Mouse (Mus musculus): ENCODE results near the gene Pcyt2.

Gene Pcyt2

DNA sequence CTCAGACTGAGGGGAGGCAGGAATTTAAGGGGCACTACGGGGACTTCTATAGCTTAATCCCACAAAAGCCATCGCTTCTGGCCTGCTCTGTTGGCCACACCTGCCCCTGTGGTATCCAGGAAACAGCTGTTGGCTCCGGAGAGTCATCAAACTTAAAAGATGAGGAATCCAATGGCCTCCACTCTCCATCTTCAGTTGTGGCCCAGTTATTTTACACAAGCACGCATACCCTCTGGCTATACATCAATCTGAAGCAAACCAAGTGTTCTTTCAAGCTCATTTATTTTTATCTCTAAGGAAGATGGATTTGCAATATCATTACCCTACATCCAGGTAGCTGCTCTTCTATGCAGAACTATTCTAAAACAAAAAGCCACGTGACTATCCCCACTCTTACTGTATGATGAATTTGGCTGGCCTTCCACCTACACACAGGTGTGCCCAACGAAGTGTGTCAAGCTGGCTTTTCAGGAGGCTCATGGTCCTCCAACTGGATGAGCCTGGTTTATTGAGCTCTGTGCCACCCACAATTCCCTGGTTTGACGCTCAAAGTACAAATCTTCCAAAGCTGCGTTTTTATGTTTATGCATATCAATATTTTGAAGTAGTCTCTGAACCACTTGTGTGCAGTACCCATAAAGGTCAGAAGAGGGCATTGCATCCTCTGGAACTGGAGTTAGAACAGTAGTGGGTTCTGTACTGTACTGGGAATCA lies 35.3 kb downstream of the Pcyt2 start:
- DNase-seq (ENCODE audit: extremely low spot score, low spot score) = no peak

DNA sequence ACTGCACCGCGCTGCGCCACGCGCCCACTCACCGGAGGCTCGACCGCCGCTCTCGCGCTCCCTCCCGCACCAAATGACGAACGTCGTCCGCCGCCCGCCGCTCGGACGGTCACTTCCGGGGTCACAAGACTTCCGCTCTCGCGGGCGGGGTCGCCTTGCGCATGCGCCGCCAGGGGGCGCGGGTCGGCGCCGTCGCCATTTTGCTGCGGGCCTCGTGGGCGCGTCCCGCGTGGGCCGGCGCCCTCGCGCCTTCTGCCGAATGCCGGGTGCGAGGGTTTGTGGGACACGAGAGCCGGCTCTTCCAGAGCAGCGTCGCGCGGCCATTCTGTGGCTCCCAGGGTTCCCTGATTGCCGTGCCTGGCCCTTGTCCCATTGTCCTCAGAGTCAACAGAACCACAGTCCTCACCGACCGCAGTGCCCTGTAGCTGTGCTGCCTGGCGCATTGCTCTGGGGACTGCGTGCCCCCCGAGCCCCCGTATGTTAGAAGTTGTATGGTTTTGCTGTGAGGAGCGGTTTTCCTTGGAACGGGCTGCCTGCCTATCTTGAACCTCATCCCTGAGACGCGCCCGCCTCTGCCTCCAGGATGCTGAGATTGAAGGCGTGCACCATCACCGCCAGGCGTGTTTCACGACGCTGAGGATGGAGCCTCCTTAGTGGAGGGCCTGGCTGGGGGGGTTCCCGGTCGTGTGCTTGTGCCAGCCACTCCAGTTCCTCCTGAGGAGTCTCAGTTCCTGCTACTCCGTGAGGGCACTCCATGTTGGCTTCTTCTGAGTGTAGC lies 36.1 kb downstream of the Pcyt2 start, which contains the start of gene Arhgdia:
Gene Arhgdia (minus strand): TSS at position 135 of the 778 bp plus-strand sequence.
- peak; percentile 91 for DNase-seq (ENCODE audit: extremely low spot score, low spot score)

DNA sequence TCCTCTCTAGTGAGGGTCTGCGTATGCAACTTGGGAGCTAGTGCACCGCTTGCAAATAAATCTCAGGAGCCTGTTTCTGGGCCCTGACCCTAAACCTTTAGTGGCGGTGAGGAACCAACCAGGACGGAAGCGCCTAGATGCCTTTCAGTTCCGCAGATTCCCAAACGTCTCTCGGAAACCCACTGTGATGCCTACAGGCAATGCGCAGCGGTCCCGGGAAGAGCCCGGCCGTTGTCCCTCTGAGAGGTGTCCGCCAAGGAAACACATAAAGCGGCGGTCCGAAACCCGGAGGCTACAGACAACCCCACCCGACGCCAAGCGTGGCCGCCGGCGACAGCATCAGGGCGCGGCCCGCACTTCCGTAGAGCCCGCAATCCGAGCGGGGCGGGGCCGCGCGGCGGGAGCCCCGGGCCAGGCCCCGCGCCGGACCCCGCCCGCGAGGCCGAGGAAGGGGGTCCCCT lies 36.8 kb downstream of the Pcyt2 start:
- peak; percentile 59 for DNase-seq (ENCODE audit: extremely low spot score, low spot score)

DNA sequence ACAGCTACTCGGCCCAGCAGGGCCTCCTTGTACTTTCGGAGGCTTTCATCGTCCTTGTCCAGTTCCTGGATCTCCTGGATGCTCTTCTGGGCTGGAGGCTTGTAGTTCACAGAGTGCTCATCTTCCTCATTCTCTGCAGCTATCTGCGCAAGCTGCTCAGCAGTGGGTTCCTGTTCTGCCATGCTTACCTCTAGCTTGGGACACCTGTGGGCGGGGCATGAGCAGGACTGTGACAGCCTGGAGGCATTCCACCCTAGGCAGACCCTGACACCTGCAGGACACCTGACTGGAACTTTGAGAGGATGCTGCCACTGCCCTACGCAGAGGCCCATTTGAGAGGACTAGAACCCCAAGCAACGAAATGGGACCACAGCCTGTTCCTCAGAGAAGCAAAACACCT lies 37.5 kb downstream of the Pcyt2 start:
- DNase-seq (ENCODE audit: extremely low spot score, low spot score) = no peak

DNA sequence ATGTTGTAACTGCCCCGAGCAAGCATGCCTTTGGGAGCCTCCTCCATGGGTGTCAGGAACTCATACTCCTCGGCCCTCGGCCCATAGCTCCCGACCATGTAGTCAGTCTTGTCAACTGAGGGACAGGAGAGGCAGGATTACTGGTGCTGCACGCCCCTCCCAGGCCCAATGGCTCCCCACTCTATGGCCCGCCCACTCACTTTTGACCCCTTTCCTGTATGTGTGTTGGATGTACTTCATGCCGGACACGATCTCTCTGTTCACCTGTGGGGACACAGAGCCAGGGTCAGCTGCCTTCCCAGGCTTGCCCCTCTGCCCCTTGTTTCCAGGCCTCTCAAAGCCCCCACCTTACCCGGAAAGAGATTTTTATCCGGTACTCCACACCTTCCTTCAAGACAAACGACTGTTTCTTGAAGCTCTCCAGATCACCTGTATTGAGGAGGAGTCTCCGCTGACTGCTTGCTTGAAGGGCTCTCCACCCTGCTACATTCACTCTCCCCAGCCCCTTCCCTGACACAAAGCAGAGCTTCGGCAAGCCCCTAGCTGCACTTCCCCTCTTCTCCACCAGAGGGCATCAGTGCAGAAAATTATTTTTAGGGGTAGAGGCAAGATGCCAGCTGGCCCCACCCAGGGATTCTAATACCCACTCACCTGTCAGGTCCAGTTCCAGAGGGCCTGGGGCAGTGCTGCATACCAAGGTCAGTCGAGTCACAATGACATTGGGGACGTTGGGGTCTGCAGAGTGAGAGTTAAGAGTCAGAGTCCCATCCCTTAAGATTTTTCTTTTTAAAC lies 38.2 kb downstream of the Pcyt2 start:
- peak; percentile 93 for DNase-seq (ENCODE audit: extremely low spot score, low spot score)

DNA sequence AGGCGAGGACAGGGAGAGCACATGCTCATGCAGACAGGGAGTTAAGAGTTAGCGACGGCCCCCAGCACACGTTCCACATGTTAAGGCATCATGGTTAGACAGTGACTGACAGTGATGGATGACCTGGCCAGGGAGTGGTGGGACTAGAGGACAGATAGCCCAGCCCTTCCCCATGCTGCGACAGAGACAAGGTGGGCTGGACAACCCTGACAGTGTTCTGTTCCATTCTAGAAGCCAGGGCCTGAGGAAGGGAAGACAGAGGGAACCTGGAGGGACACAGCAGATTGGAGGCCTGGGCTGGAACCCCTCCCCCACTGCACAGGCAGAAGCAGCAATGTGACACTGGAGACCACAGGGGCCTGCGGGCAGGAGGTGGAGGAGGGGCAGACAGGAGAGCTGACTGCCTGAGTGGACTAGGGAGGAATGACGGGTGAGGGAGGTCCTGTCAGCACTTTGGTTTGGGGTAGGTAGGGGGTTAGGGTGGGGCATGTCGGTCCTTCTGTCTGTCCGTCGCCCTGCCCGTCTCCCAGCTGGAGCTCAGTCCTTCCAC lies 39.0 kb downstream of the Pcyt2 start:
- DNase-seq (ENCODE audit: extremely low spot score, low spot score) = no peak

DNA sequence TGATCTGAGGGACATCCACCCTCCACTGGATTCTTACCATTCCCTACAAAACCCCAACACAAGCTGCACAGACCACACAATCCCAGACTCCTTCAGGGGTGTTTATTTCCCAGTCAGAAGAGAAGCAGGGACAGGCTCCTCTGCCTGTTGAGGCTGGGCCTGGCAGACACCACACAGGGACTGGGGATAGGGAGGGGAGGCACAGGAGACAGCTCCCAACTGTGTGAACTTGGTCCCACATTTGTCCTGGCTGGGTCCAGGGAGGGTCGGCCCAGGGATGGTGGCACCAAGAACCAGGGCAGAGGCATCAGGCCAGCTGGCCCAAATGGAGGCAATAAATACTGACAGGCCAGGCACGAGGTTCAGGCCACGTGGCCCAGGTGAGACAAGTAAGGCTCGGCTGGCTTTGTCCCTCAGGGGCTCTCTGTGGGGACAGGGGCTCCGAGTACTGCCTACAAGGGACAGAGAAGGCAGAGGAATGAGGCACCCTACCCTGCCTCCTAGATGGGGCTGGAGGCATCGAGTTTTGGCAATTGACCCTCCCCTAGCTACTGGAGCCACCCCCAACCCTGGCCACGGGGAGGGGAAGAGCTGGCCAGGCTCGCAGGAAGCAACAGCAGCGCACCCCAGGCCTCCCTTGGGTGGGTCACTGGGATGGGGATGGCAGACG lies 39.6 kb downstream of the Pcyt2 start:
- DNase-seq (ENCODE audit: extremely low spot score, low spot score) = no peak

DNA sequence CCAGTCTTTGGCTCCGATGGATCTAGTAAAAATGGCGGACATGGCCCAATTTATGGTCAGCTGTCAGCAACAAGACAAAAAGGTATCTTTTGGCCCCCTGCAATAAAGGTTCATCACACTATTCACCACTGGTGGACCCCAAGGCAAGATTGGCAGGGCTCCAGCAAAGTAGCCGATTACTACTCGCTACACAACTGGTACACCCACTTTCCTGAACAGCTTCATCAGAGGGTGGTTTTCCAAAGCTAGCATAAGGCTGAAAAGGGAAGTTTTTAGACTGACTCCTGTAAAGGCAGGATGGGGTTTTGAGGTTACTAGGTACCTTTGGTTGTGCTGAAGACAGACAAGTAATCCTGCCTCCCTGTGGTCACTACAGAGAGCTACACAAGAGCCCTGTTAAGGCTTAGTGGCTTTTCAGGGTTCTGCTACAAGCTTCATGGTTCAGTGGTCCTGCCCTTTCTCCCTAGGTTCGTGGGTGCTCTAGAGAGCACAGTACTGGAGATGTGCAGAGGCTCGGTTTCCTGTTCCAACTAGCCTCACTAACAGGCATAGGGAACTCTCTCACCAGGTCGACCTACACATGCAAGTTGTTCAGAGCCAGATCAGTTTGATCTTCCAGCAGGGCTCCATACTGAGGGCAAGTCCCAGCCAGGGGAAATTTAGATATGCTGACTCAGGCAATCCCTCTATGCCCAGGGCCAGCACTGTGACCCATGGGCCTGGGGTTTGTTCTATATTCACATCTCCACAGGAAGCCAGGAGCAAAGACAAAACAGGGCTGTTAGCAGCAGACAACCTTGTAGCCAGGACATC lies 40.3 kb downstream of the Pcyt2 start:
- no peak for DNase-seq (ENCODE audit: extremely low spot score, low spot score)

DNA sequence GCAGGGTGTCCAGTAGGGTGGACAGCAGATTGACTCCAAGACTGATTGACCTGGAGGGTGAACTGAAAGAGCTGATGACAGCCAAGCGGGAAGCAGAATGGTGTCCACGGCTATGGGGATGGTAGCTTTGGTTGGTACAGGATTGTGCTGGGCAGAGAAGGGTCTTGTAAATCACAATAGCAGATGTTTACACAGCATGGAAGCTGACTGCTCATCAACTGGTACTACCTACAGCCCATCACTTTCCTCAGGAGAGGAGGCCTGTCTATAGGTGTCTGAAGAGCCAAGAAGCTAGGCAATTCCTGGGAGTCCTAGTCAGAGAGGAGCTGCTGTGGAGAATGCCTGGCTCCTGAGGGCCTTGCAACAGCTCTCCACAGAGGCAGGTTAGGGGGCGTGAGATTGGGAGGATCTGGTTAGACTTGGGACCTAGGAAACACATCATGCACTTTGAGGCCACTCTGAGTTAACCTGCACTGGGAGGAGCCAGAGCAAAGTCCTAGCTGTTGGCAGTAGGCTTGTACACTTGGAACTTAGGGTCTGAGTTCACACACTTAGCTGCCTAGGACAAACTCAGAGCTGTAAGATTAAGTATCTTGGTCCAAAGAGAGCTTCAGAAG lies 41.3 kb downstream of the Pcyt2 start:
- peak; percentile 15 for DNase-seq (ENCODE audit: extremely low spot score, low spot score)

DNA sequence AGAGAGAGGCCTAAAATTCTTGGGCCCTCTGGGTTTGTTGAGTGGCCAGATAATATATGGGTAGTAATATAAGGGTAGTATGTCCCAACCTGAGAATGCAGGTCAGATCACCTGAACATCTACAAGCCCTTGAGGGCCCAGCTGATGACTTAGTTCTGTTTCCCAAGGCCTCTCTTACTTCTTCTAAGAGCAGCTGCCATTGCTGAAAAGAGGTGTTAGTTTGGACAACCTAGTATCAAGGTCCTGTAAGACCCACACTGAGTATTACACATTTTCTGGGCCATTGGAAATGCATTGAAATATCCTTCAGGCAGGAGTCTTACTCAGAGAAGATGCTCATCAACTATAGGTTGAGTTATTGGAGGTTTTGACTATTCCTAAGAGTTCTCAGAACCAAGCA lies 41.8 kb downstream of the Pcyt2 start:
- DNase-seq (ENCODE audit: extremely low spot score, low spot score) = no peak

DNA sequence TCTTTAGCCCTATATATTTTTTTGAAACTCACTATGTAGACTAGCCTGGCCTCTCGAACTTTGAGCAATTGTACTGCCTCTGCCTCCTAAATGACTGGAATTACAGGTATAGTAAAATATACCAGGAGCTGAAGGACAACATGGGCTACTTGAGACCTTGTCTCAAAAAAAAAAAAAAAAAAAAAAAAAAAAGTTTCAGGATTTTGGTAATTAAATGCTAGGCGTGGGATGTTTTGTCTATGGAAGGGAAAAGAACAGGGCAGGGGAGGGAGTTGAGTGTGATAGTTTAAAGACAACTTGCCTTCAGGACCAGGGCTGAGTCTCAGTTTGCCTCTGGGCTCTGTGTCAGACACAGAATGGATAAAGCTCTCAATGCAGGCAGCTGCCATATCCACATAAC lies 42.7 kb downstream of the Pcyt2 start:
- no peak for DNase-seq (ENCODE audit: extremely low spot score, low spot score)

DNA sequence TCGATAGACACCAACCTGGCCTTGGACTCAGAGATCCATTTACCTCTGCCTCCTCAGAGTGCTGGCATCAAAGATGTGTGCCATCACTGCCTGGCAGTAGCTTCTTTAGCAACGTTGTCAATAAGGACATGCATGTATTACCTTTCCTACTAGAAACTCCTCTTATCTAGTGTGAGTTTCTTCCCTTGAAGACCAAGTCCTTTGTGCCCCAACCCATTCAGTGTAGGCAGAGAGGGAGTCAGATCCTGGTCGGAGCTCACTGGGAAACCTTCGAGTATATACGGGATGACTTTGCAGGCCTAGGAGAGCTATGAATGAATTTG lies 43.5 kb downstream of the Pcyt2 start:
- no peak for DNase-seq (ENCODE audit: extremely low spot score, low spot score)

DNA sequence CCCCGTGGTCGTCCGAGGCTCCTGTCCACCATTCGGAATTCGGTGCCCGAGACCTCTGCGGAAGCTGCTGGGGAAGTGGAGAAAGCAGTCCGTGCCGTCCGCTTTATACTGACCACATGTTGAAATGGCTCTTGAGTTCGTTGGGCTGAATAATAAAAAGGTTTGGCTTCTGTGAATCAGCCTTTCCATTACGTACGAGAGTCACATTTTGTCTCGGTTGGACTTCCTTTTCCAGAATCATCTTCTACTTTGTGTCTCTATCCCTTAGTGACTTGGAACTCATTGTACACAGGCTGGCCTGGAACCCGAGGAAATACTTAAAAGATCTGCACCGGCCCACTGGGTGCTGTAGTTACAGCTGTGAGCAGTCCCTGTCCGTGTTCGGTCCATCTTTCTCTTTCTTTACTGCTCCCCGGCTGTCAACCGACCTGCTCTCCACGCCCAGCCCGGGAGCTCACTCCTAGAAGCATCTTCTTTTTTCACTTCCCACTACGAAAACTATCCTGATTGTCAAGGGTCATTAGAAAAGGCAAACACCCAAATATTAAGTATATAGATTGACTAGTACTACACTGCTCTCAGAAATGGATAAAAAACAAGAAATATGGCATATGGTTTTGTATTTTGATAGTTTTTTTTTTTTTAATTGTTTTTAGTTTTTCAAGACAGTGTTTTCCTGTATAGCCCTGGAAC lies 44.0 kb downstream of the Pcyt2 start:
- DNase-seq (ENCODE audit: extremely low spot score, low spot score) = peak; percentile 38

DNA sequence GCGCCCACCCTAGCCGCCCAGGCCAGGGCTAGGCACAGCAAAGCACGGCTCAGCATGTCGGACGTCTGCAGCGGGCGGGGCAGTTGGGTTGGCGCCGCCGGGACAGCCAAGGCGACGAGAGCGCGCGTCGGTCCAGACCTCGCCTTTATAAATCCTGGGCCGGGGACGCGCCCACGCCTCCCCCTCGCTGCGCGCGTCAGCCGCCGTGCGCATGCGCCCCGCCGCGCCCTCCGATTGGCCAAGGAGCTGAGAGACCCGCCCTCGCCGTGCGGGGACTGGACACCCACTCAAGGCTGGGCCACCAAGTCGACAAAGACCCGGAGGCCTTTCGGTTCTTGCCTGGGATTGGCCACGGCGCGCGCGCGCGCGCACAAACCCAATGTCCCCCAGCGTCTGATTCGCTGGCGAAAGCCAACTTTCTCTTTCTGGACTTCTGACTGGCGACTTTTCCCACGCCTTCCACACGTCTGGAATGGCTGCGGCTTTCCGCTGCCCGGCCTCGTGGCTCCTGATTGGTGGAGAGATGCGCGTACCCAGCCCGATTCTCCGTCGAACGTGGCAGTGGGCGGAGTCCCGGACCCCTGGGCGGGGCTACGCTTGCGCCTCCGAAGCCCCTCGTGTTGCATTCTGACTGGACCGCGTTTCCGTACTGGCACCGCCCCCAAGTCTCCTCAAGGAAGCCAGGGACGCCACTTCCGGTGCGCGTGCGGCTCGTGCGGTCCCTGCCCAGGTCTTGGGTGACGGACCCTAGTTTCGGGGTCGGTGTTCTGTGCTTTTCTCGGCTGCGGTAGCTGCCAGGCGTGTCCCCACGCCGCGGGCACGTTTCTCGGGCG lies 44.8 kb downstream of the Pcyt2 start, which contains the start of gene P4hb:
Gene P4hb (minus strand): TSS at position 502 of the 833 bp plus-strand sequence.
- peak; percentile 99 for DNase-seq (ENCODE audit: extremely low spot score, low spot score)

DNA sequence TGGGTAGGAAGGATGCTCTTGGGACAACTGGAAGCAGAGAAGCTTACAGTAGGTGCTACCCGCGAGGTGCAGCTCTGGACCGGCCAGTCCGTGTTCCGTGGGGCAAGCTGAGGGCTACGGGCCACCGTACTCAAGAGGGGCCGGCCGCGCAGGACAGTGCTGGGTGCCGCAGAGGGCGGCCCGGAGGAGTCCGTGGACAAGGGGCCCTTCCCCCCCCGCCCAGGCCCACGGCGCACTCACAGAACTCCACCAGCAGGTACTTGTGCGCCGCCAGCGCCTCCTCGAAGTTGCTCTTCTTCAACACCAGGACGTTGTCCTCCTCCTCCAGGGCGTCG lies 45.4 kb downstream of the Pcyt2 start:
- DNase-seq (ENCODE audit: extremely low spot score, low spot score) = no peak

DNA sequence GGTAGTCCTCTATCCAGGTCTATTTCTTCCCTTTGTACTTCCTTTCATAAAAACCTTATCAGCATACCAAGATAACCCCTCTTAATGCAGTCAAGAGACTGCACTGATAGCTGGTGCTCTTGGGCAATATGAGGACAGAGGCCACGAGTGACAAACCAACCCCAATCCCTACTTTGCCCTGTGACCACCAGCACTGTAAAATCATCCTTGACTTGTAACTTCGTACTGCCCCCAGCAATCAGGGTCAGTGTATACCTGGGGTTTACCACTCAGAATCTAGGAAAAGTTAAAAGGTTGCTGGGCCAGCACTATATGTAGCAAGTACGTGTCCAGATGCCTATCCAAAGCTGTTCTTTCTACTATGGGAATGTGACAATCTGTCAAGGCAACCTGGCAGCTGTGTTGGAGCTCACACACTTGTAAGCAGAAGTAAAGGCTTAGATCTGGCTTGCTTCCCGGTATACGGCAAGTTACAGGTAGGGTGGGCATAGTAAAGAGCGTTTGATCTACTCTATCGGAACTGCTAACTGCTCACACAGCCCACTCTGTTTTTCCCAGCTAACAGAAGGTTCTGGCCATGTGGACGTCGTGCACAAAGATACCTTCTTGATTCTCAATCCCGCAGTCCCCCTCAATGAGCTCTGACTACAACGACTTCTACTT lies 45.9 kb downstream of the Pcyt2 start:
- no peak for DNase-seq (ENCODE audit: extremely low spot score, low spot score)

DNA sequence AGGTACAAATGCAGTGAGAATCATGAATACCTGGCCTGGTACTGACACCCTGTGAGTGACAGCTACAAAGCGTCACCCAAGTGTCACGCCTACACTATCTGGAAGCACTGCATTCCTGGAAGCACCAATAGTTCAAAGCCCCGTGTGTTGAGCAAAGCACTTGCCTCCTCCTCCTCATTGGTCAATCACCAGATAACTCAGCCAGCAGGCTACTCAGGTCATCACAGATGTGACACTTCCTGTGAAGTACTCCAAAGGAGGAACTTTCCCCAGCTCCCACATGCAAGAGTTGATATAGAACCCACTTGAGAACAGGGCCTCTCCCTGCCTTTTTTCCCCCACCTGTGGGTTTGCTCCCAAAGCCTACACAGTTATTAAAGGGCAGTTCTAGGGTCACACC lies 46.6 kb downstream of the Pcyt2 start:
- no peak for DNase-seq (ENCODE audit: extremely low spot score, low spot score)

DNA sequence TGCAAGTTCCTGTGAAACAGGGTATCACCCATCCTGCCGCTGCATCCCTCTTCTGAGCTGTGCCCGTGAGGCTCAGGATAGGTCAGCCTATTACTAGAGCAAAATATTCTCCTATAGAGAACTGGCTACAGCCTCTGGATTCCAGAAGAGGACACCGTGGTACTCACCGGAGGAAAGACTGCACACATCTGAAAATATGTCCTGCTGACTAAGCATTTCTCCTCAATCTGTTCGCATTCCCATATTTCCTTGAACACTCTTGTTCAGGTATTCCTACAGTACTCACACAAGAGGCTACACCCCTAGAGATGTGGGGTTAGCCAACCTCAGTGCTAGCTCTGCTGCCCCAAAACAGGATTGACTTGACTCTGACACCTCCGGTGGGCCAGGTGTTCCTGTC lies 49.4 kb downstream of the Pcyt2 start:
- DNase-seq (ENCODE audit: extremely low spot score, low spot score) = no peak
